Mouse (Mus musculus) ovary, adult 18-20 months (tissue): ENCODE data around the gene Nrxn1.

Experiments used
- DNase-seq: peaks from one replicate; pipeline ENCODE4 v3.0.0; 2022; ENCODE audit warnings: low spot score, mixed read lengths

Nrxn1 gene

DNA sequence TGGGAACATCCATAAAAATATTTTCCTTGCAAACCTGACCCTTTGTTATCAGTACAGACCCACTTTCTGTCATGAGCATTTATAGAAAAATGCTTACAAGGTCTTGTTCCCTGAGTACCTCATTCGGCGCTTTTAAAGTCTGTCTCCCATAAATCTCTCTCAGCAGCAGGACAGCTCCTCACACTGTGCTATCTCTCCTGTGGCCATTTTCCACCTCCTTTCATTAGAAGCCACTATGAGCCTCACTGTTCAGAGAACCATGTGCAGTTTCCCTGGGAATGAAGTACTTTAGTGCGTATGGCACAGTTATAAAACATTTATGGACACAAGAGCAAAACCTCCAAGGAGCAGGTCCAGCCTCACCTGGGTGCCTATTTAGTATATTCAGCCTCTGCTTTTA, 1014.4 kb downstream of the Nrxn1 start:
- no peak for DNase-seq

DNA sequence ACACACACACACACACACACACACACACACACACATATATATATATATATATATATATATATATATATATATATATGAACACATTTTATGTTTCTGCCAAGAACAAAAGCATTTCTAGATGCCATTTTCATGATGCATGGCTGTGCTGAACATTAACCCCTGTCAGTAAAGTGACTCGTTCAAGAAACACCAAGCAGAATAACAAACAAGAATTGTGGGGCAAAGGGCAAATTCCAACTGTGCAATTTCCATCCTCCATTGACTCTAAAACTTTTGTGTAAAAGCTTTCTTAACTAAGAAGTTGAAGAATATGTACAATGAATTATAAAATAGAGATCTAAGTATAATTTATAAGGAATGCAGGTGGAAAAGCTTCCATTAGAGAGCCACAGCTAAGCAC, 1030.0 kb downstream of the Nrxn1 start:
- no peak for DNase-seq

DNA sequence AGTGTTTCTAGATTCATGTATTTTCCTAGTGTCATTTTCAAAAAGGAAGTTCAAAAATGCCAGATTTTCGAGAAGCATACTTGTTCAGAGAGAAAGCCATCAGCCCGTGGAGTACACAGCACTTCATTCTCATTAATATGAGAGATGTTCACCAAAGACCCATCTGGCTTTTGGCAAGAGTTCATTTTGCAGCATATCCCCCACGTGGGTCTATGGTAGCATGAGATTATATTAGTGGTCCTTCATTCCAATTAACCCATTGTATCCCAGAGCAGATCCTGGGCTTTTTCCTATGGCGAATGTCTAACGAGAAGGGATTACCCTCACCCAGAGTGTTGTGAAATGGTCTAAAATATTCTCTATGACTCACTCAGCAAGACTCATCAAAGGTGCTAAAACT, 1032.0 kb downstream of the Nrxn1 start:
- DNase-seq = no peak

DNA sequence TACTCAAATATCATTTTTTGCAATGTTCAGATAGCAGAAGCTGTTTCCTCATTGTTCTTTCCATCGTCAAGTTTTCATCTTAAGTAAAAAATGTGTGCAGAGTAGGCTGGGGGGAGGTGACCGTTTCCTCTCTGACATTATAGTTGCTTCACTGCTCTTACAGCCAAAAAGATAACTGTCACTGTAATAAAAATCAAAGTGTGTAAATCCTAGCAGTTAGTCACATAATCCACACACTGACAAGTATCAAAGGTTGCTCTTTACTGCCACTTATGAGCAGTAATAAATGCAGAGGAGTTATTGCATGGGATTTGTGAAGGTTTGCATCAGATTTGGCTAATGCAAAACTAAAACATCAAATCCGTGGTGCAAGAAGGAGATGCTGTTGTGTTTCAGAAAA, 1032.7 kb downstream of the Nrxn1 start:
- DNase-seq = no peak

DNA sequence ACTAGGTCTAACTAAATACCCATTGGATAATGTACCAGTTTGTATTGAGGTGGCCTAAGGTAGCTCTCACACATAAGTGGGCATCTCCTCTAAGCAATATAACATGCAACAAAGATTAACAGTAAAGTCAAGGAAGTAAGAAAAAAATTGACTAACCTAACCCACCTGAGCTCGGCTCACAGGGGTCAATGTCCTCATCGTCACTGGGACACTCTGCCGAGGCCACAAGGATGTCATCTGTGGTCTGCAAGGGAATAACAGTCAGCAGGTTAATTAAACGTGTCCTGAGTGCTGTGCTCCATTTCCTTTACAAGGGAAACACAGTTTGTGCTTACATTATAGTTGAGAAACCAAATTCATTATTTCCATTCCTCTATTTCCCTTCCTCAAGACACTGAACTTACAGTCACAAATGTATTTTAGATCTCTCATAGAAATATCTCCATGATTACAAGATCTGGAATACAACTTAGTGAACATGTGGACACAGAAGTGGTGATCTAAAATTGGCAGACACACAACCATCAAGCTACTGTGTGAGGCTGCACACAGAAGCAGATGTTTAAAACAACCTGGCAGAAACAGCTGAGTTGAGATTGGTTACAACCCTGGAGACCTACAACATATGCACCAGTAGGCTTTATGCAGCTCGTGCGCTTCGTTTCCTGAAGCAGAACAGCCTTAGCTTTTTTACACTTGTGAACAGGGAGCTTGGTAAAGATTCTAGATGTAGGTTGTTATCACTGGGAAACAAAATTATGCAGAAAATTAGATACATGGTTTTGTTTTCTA, 1033.4 kb downstream of the Nrxn1 start:
- DNase-seq = no peak

DNA sequence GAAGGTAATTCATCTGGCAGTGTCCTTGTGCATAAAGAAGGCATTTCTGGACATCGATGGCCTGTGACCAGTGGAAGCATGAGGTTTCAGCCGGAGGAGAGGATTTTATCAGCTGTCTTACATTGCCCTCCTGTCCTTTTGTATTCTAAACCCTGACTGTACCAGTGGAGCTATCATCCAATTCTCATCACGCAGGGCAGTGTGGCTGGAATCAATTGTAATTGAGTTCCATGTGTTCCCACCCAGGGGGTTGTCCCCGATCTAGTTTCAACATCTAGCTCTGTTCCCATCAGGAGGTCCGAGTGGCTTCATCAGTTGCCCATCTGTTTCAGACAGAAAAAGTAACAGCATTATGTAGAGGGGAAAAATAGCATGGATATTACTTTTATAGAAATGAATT, 1038.6 kb downstream of the Nrxn1 start:
- no peak for DNase-seq

DNA sequence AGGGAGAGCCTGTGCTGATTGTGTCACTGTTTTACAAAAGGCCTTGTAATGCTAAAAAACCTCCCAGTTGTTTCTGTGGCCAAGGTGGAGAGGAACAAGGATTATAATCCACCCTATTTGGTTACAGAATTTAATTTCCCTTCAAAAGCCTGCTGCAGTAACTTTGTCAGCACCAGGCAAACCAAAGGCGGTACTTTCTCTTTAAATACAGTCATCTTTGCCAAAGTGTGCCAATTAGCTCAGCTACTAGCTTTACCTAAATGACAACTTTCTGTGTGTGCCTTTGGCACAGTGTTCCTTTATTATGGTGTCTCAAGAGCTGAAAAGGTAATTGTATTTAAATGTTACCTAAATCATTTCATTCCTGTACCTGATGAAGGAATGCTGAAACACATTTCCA, 1053.6 kb downstream of the Nrxn1 start:
- no peak for DNase-seq

DNA sequence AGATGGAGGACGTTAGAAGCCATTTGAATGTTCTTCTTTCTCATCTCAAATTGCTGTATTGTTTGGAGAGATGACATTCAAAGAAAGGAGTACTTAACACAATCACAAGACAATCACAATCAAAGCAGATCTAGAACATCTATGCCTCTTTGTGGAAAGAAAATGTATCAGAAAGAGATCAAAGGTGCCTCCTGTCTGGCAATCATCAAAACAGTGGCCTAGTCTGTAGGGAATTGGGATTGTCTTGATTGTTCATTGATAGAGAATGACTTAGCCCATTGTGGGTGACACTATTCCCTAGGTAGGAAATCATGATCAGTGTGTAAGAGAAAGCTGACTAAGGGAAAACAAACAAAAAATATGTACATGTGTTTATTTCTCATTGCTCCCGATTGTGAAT, 1060.5 kb downstream of the Nrxn1 start:
- DNase-seq = no peak

DNA sequence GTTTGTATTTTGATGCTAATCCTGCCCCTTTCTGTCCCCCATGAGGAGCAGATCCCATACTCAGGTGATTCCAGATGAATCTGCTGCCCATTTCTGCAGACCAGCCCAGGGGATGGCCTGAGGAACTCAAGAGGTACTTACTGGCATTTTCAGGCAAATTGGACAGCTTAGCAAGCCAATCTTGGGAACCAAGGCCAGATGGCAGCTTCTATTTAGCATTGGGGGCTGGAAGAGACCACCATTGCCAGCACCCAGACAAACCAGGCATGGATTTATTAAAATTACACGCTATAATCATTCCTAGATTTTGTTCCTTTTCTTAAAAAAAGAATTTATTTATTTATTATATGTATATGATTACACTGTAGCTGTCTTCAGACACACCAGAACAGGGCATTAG, 1076.2 kb downstream of the Nrxn1 start:
- DNase-seq = no peak

DNA sequence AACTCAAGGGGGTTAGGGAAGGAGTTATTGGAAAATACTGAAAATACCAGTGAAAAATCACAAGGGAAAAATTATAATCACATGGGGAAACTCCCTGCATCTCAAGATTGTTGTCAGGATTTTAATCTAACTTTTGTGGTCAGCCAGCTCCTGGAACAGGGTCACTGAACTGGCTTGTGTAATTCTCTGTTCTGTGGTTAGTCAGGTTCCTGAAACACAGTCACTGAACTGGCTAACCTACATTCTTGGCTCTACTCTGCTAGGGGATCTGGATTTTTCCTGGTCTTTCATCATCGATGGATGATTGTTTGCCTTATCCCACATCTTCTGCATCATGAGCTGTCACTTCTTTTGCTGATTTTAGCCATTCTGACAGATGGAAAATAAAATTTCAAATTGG, 1081.1 kb downstream of the Nrxn1 start:
- DNase-seq = no peak

DNA sequence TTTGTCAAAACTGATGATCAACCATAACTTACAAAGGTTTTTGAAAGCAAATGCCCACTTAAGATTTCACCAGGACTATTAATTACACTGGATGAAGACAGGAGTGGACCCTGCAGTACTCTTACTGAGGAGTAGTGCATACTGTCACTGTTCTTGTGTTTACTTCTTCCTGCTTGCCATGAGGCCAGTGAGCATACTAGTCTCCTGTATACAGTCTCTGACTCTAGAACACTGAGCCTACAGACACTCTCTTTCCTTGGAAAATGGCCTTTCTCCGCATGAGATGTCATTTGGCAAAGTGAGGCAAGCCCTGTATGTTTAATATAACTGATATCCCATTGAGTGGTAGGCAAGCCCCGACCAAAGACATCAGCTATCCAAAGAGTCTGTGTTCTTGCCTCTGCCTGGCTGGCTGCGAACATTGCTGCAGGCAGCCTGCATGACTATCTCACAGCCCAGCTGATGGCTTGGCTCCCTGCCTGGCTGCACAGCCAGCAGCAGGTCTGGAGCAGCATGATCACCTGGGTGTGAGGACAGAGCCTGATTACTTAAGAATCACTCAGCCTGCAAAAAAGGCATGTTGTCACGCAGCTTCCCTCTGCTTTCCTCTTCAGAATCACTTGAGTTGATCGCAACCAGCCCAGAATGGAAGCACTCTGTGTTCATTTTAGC, 1085.3 kb downstream of the Nrxn1 start:
- DNase-seq = no peak

DNA sequence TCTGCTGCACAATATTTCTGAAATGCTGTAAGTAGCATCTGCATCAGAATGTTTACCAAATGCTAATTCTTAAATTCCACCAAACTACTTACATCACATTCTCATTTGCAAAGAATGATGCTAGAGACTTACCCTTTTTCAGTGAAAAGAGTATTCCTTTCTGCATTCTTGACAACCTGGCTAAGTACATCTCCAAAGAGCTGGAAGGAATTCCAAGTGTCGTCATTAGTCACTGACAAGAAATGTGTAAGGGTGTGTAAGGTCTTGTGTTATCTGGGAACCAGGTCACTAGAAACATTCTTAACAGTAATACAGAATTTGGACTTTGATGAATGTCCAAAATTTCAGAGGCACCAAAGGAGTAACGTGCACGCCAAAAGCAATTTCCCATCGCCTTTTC, 1102.2 kb downstream of the Nrxn1 start:
- no peak for DNase-seq
